Mouse (Mus musculus) lung, adult 10 weeks (tissue): ENCODE data around the gene Gm10842. TPM values are rescaled to one million over a fixed set of nuclear protein-coding genes. Genes with fewer than 3 reads are reported as not detected.

Experiments
- polyA plus RNA-seq: library from polyadenylated mRNA; stranded (reverse); fragments of 350-450 nt; fragmentation: Illumina TruSeq; extraction: RNeasy Lipid Tissue Mini Kit (QIAGEN cat#74804); gene quantifications from one replicate; pipeline ENCODE4 v1.2.3, GENCODE M21; 2014; ENCODE audit warnings: low read depth, low replicate concordance; ENCODE audit not compliant: insufficient read depth

The Gm10842 gene
- not detected for polyA plus RNA-seq

GRCm38 (mm10) chr11:105146593-105146992, at the start of gene Gm10842:
Gene Gm10842 (plus strand): TSS chr11:105146893.

GRCm38 (mm10) chr11:105125735-105126519, 20.8 kb upstream of the Gm10842 start, which contains the start of gene Mettl2:
Gene Mettl2 (plus strand): TSS chr11:105126425.

GRCm38 (mm10) chr11:105178516-105178915, 31.8 kb downstream of the Gm10842 start, which contains the start of gene Tlk2:
Gene Tlk2 (plus strand): TSS chr11:105178807.

Other genes starting within 250 kb of the Gm10842 start
- gene Efcab3, start 83.3 kb upstream of the Gm10842 start, polyA plus RNA-seq = not detected
- 7.8 TPM for gene Mettl2, start 20.5 kb upstream of the Gm10842 start, polyA plus RNA-seq
- 18.9 TPM for gene Tlk2, start 31.9 kb downstream of the Gm10842 start, polyA plus RNA-seq
- 20.4 TPM for gene Mrc2, start 145.8 kb downstream of the Gm10842 start, polyA plus RNA-seq